Mouse (Mus musculus) C2C12 (cell line): ENCODE measurements around the gene Heatr4.

ENCODE experiments used
- CTCF ChIP-seq: IDR thresholded peaks from one replicate; pipeline ENCODE4 v1.5.1; 2011; ENCODE audit not compliant: control insufficient read depth, insufficient read depth, insufficient read length
- MAX ChIP-seq: IDR thresholded peaks from one replicate; pipeline ENCODE4 v1.6.1; 2011; ENCODE audit warnings: mild to moderate bottlenecking, control low read depth
- MYOG ChIP-seq: IDR thresholded peaks from one replicate; pipeline ENCODE4 v1.6.1; 2011; ENCODE audit not compliant: control insufficient read depth, insufficient read length; ENCODE audit errors: extremely low read depth

DNA sequence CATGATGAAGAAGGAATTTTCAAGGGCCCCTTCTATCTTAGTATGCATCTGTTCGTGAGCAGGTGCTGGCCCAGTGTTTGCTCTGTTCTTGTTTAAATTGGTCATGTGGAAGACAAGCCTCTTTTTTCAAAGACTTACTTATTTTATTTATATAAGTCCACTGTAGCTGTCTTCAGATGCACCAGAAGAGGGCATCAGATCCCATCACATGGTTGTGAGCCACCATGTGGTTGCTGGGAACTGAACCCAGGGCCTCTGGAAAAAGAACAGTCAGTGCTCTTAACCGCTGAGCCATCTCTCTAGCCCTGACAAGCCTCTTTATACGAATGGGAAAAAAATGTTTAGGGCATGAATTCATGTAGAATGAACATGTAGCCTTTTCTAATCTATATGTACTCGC is 4.7 kb upstream of the Heatr4 start:
- TF ChIP-seq CTCF (no peak), MAX (no peak), MYOG (no peak)
